Mouse (Mus musculus) megakaryocyte-erythroid progenitor cell, adult 5-6 weeks (primary cell): ENCODE measurements around the gene Enox2. TPM values are rescaled to one million over a fixed set of nuclear protein-coding genes. Genes with fewer than 3 reads are reported as not detected.
"Not testable (repeated sequence)": the region's sequence is repeated elsewhere in the genome, so short reads cannot be mapped to it uniquely, and the experiment has no call there.

Experiments used
- ATAC-seq: replicated peaks from 2 replicates; pipeline ENCODE4 v1.8.0; 2016; ENCODE audit warnings: mild to moderate bottlenecking, inconsistent platforms; ENCODE audit not compliant: severe bottlenecking, poor library complexity, low FRiP score, low TSS enrichment
- total RNA-seq, 2 experiments: library from RNA; stranded (forward) in 1 of 2; stranded (reverse) in 1 of 2; fragments of 200-1000, 215-1000 nt in 1 of 2; fragments of >200 nt in 1 of 2; fragmentation: Nextera tagmentation in 1 of 2; gene quantifications; 2 replicates each; pipeline ENCODE4 v1.2.3; 2014 to 2017

Gene Enox2
- total RNA-seq (2014; fragmentation: Nextera tagmentation): 7.8 and 22.7 TPM in 2 replicates
- 16.4 and 17.9 TPM in 2 replicates for total RNA-seq (2017)

- peak; percentile 100 for ATAC-seq
Measured at GRCm38 (mm10) chrX:49287700-49288563, at the start of gene Enox2. TSS of gene Enox2 (minus strand) at chrX:49288259.

DNA sequence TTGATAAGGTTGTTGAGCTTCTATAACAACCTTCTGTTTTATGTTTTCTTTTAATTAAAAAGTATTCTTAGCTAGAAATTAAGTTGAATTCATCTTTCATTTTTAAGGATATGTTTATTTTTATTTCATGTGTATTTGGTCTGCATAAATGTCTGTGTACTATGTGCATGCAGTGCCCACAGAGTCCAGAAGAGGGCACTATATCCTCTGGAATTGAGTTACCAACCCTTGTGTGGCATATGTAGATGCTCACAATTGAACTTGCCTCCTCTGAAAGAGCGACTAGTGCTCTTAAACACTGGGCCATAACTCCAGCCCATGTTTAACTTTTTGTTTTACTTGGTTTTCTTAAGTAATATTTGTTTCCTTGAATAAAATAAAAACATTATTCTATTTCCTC is 21.4 kb upstream of the Enox2 start:
- ATAC-seq: no peak

- ATAC-seq: no peak
Measured at GRCm38 (mm10) chrX:49306659-49307058, 18.6 kb upstream of the Enox2 start.

- no peak for ATAC-seq
Measured at GRCm38 (mm10) chrX:49279918-49280586, 8.0 kb downstream of the Enox2 start.

DNA sequence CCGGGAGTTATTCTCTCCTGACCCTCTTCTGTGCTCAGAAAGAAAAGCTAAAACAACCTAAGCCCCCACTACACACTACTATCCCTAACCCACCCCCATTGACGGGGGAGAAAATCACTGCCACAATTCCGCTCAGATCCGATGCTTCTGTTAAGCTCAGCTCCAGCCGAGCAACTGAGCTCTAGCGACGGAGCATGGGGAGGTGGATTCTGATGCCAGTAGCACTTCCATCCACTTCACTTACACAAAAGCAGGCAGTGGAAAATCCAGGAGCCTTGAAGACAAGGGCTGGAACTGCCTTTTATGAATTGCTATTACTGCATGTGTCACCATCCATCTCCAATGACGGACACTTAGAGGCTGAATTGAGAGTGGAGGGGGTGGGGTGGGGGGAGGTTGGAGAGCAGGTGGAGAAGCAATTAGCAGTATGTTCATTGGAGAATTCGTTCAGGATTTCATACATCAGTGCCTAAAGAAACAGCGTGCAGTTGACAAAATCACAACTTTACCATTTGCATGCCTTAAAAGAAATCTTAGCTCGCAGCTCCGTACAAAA is 14.5 kb downstream of the Enox2 start:
- ATAC-seq: no peak

DNA sequence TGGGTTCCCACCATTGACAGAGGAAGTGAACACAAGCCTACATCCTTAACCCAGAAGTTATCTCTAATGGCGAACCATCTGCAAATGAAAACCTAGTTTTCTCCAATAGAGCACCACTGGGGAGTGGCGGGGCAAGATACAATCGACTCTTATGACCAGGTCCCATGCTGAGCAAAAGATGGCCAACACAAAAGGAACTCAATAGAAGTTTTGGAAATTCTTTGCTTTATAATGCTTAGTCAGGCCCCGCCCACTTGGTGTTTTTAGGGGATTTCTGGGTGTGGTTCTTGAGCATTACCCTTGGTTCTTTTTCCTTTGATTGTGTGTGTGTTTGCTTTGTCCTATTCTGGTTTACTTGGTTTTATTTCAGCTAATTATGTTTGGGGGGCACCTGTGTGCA is 37.2 kb downstream of the Enox2 start:
- ATAC-seq: no peak

GRCm38 (mm10) chrX:49225792-49226426 is 62.1 kb downstream of the Enox2 start:
- ATAC-seq: no peak

DNA sequence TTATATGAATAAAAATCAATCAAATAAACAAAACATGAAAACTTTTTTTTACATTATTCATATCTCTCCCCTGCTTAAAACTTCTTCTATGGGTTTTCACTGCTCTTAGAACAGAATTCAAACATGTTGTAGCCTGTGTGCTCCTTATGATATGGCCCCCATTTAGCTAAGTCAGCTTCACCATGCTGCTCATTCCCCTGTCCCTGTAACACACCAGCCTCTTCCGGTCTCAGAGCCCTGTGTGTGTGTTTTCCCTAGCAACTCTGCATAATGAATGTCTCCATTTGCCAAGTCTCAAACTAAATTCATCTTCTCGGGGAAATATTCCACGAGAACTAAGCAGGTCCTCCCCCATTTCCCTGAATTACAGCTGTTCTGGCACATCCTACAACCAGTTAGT is 71.6 kb downstream of the Enox2 start:
- no peak for ATAC-seq

- ATAC-seq: no peak
Measured at GRCm38 (mm10) chrX:49196386-49196785, 91.7 kb downstream of the Enox2 start.

GRCm38 (mm10) chrX:49181136-49181535 is 106.9 kb downstream of the Enox2 start:
- ATAC-seq: no peak

GRCm38 (mm10) chrX:49178670-49179069 is 109.4 kb downstream of the Enox2 start:
- ATAC-seq: no peak

DNA sequence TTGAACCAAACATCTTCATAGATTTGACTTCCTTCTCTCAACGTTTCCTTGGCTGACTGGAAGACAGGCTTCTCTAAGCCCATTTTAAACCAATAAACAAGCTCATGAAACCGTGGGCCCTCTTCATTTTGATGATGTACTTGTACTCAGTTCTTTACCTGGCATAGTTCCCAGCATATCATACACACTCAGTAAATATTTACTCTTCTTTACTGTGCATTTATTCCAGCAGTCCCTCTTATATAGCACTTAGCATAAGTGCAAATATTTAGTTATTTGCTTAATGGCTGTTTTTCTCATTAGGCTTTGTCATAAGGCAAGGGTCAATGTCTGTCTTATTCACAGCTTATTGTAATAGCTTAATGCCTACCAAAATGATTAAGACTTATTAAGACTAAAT is 133.8 kb downstream of the Enox2 start:
- no peak for ATAC-seq

GRCm38 (mm10) chrX:49124774-49125429 is 163.2 kb downstream of the Enox2 start:
- no peak for ATAC-seq

- ATAC-seq: no peak
Measured at GRCm38 (mm10) chrX:49116465-49116864, 171.6 kb downstream of the Enox2 start.

DNA sequence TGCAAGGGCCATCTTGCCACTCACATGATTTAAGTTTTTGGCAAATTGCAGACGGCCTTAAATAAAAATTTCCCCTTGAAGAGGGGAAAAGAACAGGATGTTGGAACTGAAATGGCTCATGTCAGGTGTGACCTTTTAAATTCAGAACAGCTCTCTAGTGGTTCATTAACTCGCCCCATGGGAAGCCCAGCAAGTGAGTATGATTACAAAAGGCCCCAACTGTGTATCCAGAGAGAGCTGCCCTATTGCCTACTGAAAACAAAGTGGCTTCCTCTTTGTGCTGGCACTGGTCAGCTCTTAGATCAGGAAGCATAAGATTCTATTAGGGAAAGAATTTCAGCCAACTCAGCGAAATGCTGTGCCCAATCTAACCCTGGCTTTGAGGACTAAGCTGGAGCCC is 175.6 kb downstream of the Enox2 start:
- no peak for ATAC-seq

DNA sequence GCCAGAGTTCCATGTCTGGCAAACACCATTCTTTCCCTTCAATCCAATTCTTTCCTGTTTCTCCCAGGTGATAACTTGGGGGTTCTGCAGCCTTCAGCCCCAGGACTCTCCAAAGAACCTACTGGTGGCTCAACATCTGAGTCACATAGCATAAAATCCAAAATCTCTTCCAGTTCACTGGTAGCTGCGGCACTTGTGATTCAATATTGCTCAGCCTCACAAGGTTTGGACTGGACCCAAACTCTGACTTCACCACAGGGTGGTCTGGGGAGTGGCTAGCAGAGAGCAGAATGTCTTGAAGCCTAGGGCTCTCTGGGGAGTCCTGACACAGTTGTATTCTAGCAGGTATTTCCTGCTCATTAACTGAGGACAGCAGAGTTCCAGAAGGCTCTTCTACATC is 187.5 kb downstream of the Enox2 start:
- ATAC-seq: not testable (repeated sequence)

DNA sequence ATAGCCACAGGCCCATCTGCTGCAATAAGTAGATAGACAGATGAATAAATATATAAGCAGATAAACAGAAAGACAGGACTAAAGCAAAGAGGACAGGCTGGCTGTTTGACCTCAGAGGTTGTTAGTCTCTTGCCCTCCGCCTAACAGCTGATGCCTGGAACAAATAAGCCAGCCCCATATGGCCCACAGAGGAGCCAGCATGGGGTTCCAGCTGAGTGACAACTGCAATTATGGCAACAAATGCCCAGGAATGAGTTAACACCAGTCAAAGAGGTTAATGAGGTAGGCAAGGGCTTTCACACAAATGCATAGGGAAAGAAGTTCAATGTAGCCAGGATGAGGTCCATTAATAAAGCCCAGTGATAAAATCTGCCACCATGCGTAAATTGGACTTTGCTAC is 191.8 kb downstream of the Enox2 start:
- ATAC-seq: no peak

DNA sequence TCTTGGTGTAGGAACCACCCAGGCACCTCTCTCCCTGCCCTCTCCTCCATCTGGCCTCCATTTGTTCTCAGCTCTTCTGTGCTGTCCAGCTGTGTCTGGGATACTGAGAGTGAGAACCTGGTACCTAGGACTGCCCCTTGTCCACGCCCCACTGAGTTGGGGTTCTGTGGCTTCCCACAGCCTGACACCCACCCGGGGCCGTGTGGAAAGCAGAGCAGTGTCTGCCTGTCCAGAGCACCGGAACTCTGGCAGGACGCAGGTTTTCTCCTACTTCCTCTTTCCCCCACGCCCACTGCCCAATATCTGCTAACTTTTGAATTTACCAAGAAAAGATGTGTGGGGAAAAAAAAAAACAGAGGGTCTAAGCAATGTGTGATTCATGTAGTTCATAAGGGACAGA is 213.0 kb downstream of the Enox2 start:
- no peak for ATAC-seq

GRCm38 (mm10) chrX:49073563-49073962 is 214.5 kb downstream of the Enox2 start:
- no peak for ATAC-seq

DNA sequence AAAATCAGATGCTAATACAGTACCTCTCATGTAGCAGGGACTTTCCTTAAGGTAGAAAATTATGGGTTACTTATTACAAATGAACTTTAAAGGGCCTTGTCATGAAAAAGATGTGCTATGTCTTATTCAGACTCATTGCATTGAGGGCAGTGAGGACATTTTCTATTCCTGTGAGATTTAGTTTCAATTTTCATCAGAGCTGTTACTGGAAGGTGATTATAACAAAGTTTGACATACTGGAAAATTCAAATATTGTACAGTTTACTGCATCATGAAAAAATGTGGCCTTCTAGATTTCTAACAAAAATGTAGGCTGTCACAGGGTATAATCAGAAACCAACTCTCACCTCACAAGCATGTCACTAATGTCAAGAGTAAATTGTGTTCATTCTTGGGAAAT is 242.9 kb downstream of the Enox2 start:
- no peak for ATAC-seq
